Mouse (Mus musculus) thymus, adult 2 months (tissue): Measurements from ENCODE around the gene Ctso. TPM values are rescaled to one million over a fixed set of nuclear protein-coding genes. Genes with fewer than 3 reads are reported as not detected.

Experiments used
- DNase-seq: peaks from one replicate; pipeline ENCODE4 v3.0.0; 2021
- H3K27ac ChIP-seq: fragments of 200-500 bp; 2 replicates; pipeline ENCODE4 v1.5.1; 2012; ENCODE audit warnings: low read length, control low read depth; ENCODE audit not compliant: control insufficient read depth, insufficient read depth
- H3K27me3 ChIP-seq: fragments of 200-500 bp; 2 replicates; pipeline ENCODE4 v1.6.1; 2012; ENCODE audit warnings: mild to moderate bottlenecking, low read length, moderate library complexity, mixed read lengths; ENCODE audit not compliant: control insufficient read depth, insufficient read depth
- H3K36me3 ChIP-seq: fragments of 200-500 bp; 2 replicates; pipeline ENCODE4 v1.6.1; 2012; ENCODE audit warnings: mild to moderate bottlenecking, low read length, moderate library complexity; ENCODE audit not compliant: control insufficient read depth, insufficient read depth
- H3K4me1 ChIP-seq: fragments of 200-500 bp; replicated peaks from 2 replicates; pipeline ENCODE4 v1.6.1; 2012; ENCODE audit warnings: low read length; ENCODE audit not compliant: control insufficient read depth, insufficient read depth
- H3K4me3 ChIP-seq: fragments of 200-500 bp; 2 replicates; pipeline ENCODE4 v1.5.1; 2012; ENCODE audit warnings: mild to moderate bottlenecking, low read length, control low read depth, moderate library complexity; ENCODE audit not compliant: control insufficient read depth, insufficient read depth
- CTCF ChIP-seq: fragments of 200-500 bp; IDR thresholded peaks from 2 replicates; pipeline ENCODE4 v1.5.1; 2012; ENCODE audit warnings: mild to moderate bottlenecking, control low read depth, low read length, moderate library complexity, borderline replicate concordance; ENCODE audit not compliant: control insufficient read depth, poor library complexity, insufficient read depth; ENCODE audit errors: extremely low read depth
- POLR2A ChIP-seq: fragments of 200-500 bp; IDR thresholded peaks from 2 replicates; pipeline ENCODE4 v1.6.1; 2012; ENCODE audit warnings: mild to moderate bottlenecking, low read length, control low read depth, moderate library complexity; ENCODE audit not compliant: control insufficient read depth, poor library complexity, insufficient read depth; ENCODE audit errors: extremely low read depth
- WGBS: fragments of 180-500 bp; shearing (Covaris S2); methylation state at CpG from one replicate; pipeline ENCODE4 v1.1.7; 2018; 5-methylcytosine and 5-hydroxymethylcytosine counted together
- polyA plus RNA-seq: library from polyadenylated mRNA; depleted of rRNA; stranded (reverse); fragments of >200 nt; gene quantifications from 2 replicates; pipeline ENCODE4 v1.2.3, GENCODE M21; 2012

The Ctso gene
- polyA plus RNA-seq, 1 experiment: 8.1 TPM

GRCm38 (mm10) chr3:81981990-81982389 is 49.6 kb downstream of the Ctso start, which contains the start of gene Asic5:
Asic5 (plus strand) TSS chr3:81982290.
- WGBS: 96% methylated on average over 5 of the region's 5 CpGs
- DNase-seq: no peak
- H3K27ac ChIP-seq: no peak within 1 kb of the TSS
- H3K27me3 ChIP-seq: no peaks in the 10 kb centered on the region
- no peaks in the 10 kb centered on the region for H3K4me1 ChIP-seq
- H3K36me3 ChIP-seq: no peaks in the 10 kb centered on the region
- no peak within 1 kb of the TSS for H3K4me3 ChIP-seq
- no peak for TF ChIP-seq CTCF

GRCm38 (mm10) chr3:81983120-81983895 is 50.9 kb downstream of the Ctso start:
- Histone ChIP-seq H3K4me3 (no peak overlapping the region), H3K27ac (no peak overlapping the region), H3K36me3 (no peaks in the 10 kb centered on the region), H3K27me3 (no peaks in the 10 kb centered on the region), H3K4me1 (no peaks in the 10 kb centered on the region)
- DNase-seq: no peak
- TF ChIP-seq POLR2A (no peak), CTCF (no peak)
- 79% methylated on average over 8 of the region's 8 CpGs for WGBS

- Histone ChIP-seq H3K4me3 (no peak overlapping the region), H3K27me3 (no peaks in the 10 kb centered on the region), H3K4me1 (no peaks in the 10 kb centered on the region), H3K36me3 (no peaks in the 10 kb centered on the region), H3K27ac (no peak overlapping the region)
- DNase-seq: no peak
- 68% methylated on average over 1 of the region's 1 CpGs for WGBS
- no peak for TF ChIP-seq CTCF
- TF ChIP-seq POLR2A: no peak
These were observed 52.7 kb downstream of the Ctso start for GRCm38 (mm10) chr3:81985100-81985499.

GRCm38 (mm10) chr3:81986103-81986502 is 53.7 kb downstream of the Ctso start:
- TF ChIP-seq CTCF (no peak), POLR2A (no peak)
- Histone ChIP-seq H3K4me1 (no peaks in the 10 kb centered on the region), H3K27me3 (no peaks in the 10 kb centered on the region), H3K27ac (no peak overlapping the region), H3K36me3 (no peaks in the 10 kb centered on the region), H3K4me3 (no peak overlapping the region)
- 96% methylated on average over 2 of the region's 2 CpGs for WGBS
- DNase-seq: no peak

- DNase-seq: no peak
- Histone ChIP-seq H3K4me3 (no peak overlapping the region), H3K36me3 (no peaks in the 10 kb centered on the region), H3K27me3 (no peaks in the 10 kb centered on the region), H3K4me1 (no peaks in the 10 kb centered on the region), H3K27ac (no peak overlapping the region)
- 98% methylated on average over 3 of the region's 3 CpGs for WGBS
- TF ChIP-seq POLR2A (no peak), CTCF (no peak)
These were observed 55.2 kb downstream of the Ctso start for GRCm38 (mm10) chr3:81987628-81988027.

GRCm38 (mm10) chr3:81989692-81990141 is 57.3 kb downstream of the Ctso start:
- Histone ChIP-seq H3K4me1 (no peaks in the 10 kb centered on the region), H3K27ac (no peak overlapping the region), H3K27me3 (no peaks in the 10 kb centered on the region), H3K36me3 (no peaks in the 10 kb centered on the region), H3K4me3 (no peak overlapping the region)
- no peak for DNase-seq
- WGBS: 29% methylated on average over 2 of the region's 2 CpGs
- no peak for TF ChIP-seq CTCF
- TF ChIP-seq POLR2A: no peak

GRCm38 (mm10) chr3:81990531-81990930 is 58.1 kb downstream of the Ctso start:
- TF ChIP-seq CTCF (no peak), POLR2A (no peak)
- no peaks in the 10 kb centered on the region for H3K27me3 ChIP-seq
- DNase-seq: no peak
- H3K4me1 ChIP-seq: no peaks in the 10 kb centered on the region
- no peak overlapping the region for H3K4me3 ChIP-seq
- no peaks in the 10 kb centered on the region for H3K36me3 ChIP-seq
- WGBS: 92% methylated on average over 3 of the region's 3 CpGs
- no peak overlapping the region for H3K27ac ChIP-seq
